Mouse (Mus musculus): ENCODE measurements around the gene Plxnb1. TPM values are rescaled to one million over a fixed set of nuclear protein-coding genes. Genes with fewer than 3 reads are reported as not detected.

Plxnb1 gene
- total and polyA plus RNA-seq, 3 experiments = 15.7 to 25.0 (median 21.1) TPM

GRCm38 (mm10) chr9:109058006-109058765 is 37.0 kb upstream of the Plxnb1 start:
- TF ChIP-seq EP300 (IDR thresholded peaks at IDR 0.05; ENCODE audit: insufficient read depth, low read depth, low read length) (no peak), CTCF (IDR thresholded peaks at IDR 0.05) (no peak), POLR2A (IDR thresholded peaks at IDR 0.05; ENCODE audit: insufficient read depth, low read depth, low read length) (no peak)
- Histone ChIP-seq H3K36me3 (ENCODE audit: control insufficient read depth, insufficient read depth, low read length) (0 out of 2 replicates have a peak, but pooled peaks cover 2% of the 10 kb centered on the region), H3K4me3 (peak overlapping the region; percentile 50), H3K27me3 (ENCODE audit: control insufficient read depth, insufficient read depth, low read length) (no peaks in the 10 kb centered on the region), H3K4me1 (ENCODE audit: control insufficient read depth, insufficient read depth, low read length) (peaks cover 17% of the 10 kb centered on the region), H3K9ac (ENCODE audit: low read depth, low read length) (peak overlapping the region; percentile 59), H3K79me2 (replicated peaks; ENCODE audit: control insufficient read depth, insufficient read depth, low read length) (no peaks in the 10 kb centered on the region), H3K27ac (peak overlapping the region; percentile 91)
- intact Hi-C loops (cut with DNase I) = no loop called here
- WGBS = 85% methylated on average over 19 of the region's 19 CpGs
- DNase-seq = no peak

GRCm38 (mm10) chr9:109059136-109059903 is 35.9 kb upstream of the Plxnb1 start, which contains the start of gene Trex1:
Gene Trex1, minus strand, starts transcription at chr9:109059734.
- peak within 1 kb of the TSS; percentile 59 for H3K9ac ChIP-seq (ENCODE audit: low read depth, low read length)
- no peaks in the 10 kb centered on the region for H3K27me3 ChIP-seq (ENCODE audit: control insufficient read depth, insufficient read depth, low read length)
- peaks cover 16% of the 10 kb centered on the region for H3K4me1 ChIP-seq (ENCODE audit: control insufficient read depth, insufficient read depth, low read length)
- H3K27ac ChIP-seq = peak within 1 kb of the TSS; percentile 91
- DNase-seq = peak; percentile 91 to 94
- H3K36me3 ChIP-seq (ENCODE audit: control insufficient read depth, insufficient read depth, low read length) = 0 out of 2 replicates have a peak, but pooled peaks cover 2% of the 10 kb centered on the region
- H3K79me2 ChIP-seq (replicated peaks; ENCODE audit: control insufficient read depth, insufficient read depth, low read length) = no peaks in the 10 kb centered on the region
- peak within 1 kb of the TSS; percentile 50 for H3K4me3 ChIP-seq
- TF ChIP-seq POLR2A (IDR thresholded peaks at IDR 0.05; ENCODE audit: insufficient read depth, low read depth, low read length) (peak; percentile 98), CTCF (IDR thresholded peaks at IDR 0.05) (no peak; the same call in 1 of the 2 replicates), EP300 (IDR thresholded peaks at IDR 0.05; ENCODE audit: insufficient read depth, low read depth, low read length) (peak; percentile 84)
- intact Hi-C loops (cut with DNase I) = loop anchor here (1.0 kb wide), 1 partner anchor 20 kb away; no protein-coding TSS in a partner anchor
- WGBS = 1% methylated on average over 15 of the region's 15 CpGs

GRCm38 (mm10) chr9:109060184-109060897 is 34.8 kb upstream of the Plxnb1 start:
- intact Hi-C loops (cut with DNase I) = loop anchor here (1.0 kb wide), 1 partner anchor 58 kb away; no protein-coding TSS in a partner anchor
- H3K36me3 ChIP-seq (ENCODE audit: control insufficient read depth, insufficient read depth, low read length) = 0 out of 2 replicates have a peak, but pooled peaks cover 2% of the 10 kb centered on the region

GRCm38 (mm10) chr9:109060898-109061295 is 34.3 kb upstream of the Plxnb1 start:
- TF ChIP-seq EP300 (IDR thresholded peaks at IDR 0.05; ENCODE audit: insufficient read depth, low read depth, low read length) (no peak), POLR2A (IDR thresholded peaks at IDR 0.05; ENCODE audit: insufficient read depth, low read depth, low read length) (no peak), CTCF (IDR thresholded peaks at IDR 0.05) (no peak)
- no peak for DNase-seq
- no peaks in the 10 kb centered on the region for H3K79me2 ChIP-seq (replicated peaks; ENCODE audit: control insufficient read depth, insufficient read depth, low read length)
- no peak overlapping the region for H3K9ac ChIP-seq (ENCODE audit: low read depth, low read length)
- peaks cover 13% of the 10 kb centered on the region for H3K4me1 ChIP-seq (ENCODE audit: control insufficient read depth, insufficient read depth, low read length)
- H3K27me3 ChIP-seq (ENCODE audit: control insufficient read depth, insufficient read depth, low read length) = no peaks in the 10 kb centered on the region
- H3K36me3 ChIP-seq (ENCODE audit: control insufficient read depth, insufficient read depth, low read length) = 0 out of 2 replicates have a peak, but pooled peaks cover 2% of the 10 kb centered on the region
- WGBS = 86% methylated on average over 5 of the region's 5 CpGs
- no peak overlapping the region for H3K27ac ChIP-seq
- intact Hi-C loops (cut with DNase I) = loop anchor here (1.0 kb wide), 1 partner anchor 59 kb away; no protein-coding TSS in a partner anchor
- H3K4me3 ChIP-seq = no peak overlapping the region

More at GRCm38 (mm10) chr9:109060184-109060897, 34.8 kb upstream of the Plxnb1 start:
- no peak overlapping the region for H3K9ac ChIP-seq (ENCODE audit: low read depth, low read length)
- no peak overlapping the region for H3K4me3 ChIP-seq
- H3K27ac ChIP-seq = peak overlapping the region; percentile 91; the same call in 1 of the 2 replicates
- H3K27me3 ChIP-seq (ENCODE audit: control insufficient read depth, insufficient read depth, low read length) = no peaks in the 10 kb centered on the region
- no peak for DNase-seq
- TF ChIP-seq CTCF (IDR thresholded peaks at IDR 0.05) (no peak), POLR2A (IDR thresholded peaks at IDR 0.05; ENCODE audit: insufficient read depth, low read depth, low read length) (no peak), EP300 (IDR thresholded peaks at IDR 0.05; ENCODE audit: insufficient read depth, low read depth, low read length) (0 out of 2 replicates have a peak, but pooled peaks have one; percentile 16)
- WGBS = 87% methylated on average over 16 of the region's 16 CpGs
- no peaks in the 10 kb centered on the region for H3K79me2 ChIP-seq (replicated peaks; ENCODE audit: control insufficient read depth, insufficient read depth, low read length)
- H3K4me1 ChIP-seq (ENCODE audit: control insufficient read depth, insufficient read depth, low read length) = peaks cover 15% of the 10 kb centered on the region

- intact Hi-C loops (cut with DNase I) = no loop called here
- DNase-seq = no peak
These were observed 27.0 kb upstream of the Plxnb1 start for GRCm38 (mm10) chr9:109068095-109068735.

More at GRCm38 (mm10) chr9:109068095-109068735, 27.0 kb upstream of the Plxnb1 start:
- Histone ChIP-seq H3K4me1 (ENCODE audit: control insufficient read depth, insufficient read depth, low read length) (peaks cover 2% of the 10 kb centered on the region), H3K27ac (no peak overlapping the region), H3K79me2 (replicated peaks; ENCODE audit: control insufficient read depth, insufficient read depth, low read length) (peaks cover 3% of the 10 kb centered on the region; the same call in 1 of the 2 replicates), H3K36me3 (ENCODE audit: control insufficient read depth, insufficient read depth, low read length) (peaks cover 3% of the 10 kb centered on the region; the same call in 1 of the 2 replicates), H3K4me3 (no peak overlapping the region), H3K9ac (ENCODE audit: low read depth, low read length) (no peak overlapping the region), H3K27me3 (ENCODE audit: control insufficient read depth, insufficient read depth, low read length) (no peaks in the 10 kb centered on the region)
- TF ChIP-seq CTCF (IDR thresholded peaks at IDR 0.05) (peak; percentile 35), EP300 (IDR thresholded peaks at IDR 0.05; ENCODE audit: insufficient read depth, low read depth, low read length) (no peak), POLR2A (IDR thresholded peaks at IDR 0.05; ENCODE audit: insufficient read depth, low read depth, low read length) (no peak)
- 98% methylated on average over 3 of the region's 3 CpGs for WGBS
